Mouse (Mus musculus) embryo, embryonic 11 days (tissue): ENCODE measurements around the gene Pih1d1.

Experiments used
- DNase-seq: peaks from one replicate; pipeline ENCODE4 v3.0.0-alpha.2; 2015

Pih1d1 gene

DNA sequence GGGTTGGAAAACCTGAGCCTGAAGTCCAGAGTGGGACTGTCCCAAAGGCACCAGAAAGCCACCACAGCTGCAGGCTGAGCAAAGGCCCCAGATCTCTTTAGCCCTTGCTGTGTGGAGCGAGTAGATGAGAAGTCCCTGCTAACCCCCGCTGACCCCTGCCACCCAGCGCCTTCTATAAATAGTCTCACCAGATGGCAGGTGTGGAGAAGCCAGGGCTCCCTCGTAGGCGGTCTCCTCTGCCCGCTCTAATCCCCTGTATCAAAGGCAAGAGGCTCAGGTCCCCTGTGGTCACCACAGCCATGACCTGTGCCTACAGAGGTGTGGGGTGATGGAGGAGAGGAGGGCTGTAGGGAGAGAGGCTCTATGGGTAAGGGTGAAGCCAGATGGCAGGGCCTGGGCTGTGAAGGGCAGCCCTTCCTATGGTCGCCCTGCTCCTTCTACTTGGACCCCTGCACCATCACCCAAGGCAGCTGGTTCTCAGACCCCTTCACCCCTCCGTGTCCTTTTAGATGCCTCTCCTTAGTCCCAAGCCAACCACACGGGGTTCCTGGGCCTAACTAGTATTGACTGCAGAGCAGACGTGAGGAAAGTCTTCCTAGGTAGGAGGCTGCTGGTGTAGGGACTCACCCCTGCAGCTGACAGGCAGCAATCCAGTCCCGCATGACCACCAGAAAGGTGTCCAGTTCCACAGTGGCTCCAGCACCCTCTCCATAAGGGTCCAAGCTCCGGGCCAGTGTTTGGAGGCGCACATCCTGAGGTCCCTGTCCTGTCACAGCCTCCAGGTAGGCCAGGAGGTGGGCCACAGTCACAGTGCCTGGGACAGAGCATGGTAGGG is 41.5 kb downstream of the Pih1d1 start:
- no peak for DNase-seq

GRCm38 (mm10) chr7:45196176-45196535 is 42.1 kb downstream of the Pih1d1 start:
- no peak for DNase-seq

DNA sequence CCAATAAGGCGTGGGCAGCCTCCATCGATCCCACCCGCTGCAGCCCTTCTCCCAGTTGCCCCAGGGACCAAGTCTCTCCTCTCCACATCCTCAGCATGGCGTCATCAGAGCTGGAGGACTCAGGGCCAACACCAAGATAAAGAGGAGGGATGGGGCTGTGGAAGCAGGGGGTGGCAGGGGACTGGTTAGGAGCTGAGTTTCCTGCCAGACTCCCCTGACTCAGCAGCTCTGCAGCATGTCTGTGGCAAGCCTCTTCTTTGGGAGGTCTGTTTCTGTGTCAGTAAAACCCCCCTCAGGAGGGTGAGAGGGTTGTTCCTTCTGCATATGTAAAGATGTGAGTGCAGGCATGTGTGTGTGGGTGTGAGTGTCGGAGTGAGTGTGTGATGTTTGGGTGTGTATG is 42.9 kb downstream of the Pih1d1 start:
- DNase-seq, result no peak

GRCm38 (mm10) chr7:45198435-45198834 is 44.3 kb downstream of the Pih1d1 start:
- peak; percentile 83 for DNase-seq

DNA sequence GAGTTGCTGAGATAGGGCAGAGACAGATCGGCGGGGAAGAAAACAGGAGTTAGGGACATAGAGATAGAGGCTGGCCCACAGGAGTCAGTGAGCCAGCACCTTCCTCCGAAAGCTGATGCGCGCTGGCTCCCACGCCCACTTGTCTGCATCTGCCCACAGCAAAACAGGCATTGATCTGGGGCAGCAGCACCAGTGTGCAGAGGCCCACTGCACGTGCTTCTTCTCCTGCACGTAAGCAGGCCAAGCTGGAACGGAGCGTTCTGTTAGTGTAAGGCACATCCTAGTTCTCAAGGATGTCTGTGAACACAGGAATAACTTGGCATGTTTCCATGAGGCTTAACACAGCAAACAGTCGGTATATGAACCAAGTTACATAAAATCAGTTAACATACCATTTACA is 44.9 kb downstream of the Pih1d1 start:
- DNase-seq, result no peak

DNA sequence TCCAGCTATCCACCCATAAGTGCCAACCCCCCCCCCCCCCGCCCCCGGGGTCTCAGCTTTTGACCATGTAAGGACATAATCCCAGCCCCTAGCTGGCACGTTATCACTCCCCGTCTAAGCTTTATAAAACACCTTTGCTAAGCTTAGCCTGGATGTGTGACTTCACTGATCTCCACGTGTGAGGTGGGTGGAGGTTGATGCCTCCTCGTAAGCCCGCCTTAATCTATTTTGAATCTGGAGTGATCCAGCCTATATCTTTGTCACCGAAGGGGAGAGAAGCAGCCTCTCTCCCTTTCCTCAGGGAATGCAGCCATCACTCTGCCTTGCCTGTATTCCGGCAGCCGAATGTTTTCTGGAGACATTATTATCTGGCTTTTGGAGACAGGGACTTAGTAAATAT is 48.6 kb downstream of the Pih1d1 start:
- no peak for DNase-seq

DNA sequence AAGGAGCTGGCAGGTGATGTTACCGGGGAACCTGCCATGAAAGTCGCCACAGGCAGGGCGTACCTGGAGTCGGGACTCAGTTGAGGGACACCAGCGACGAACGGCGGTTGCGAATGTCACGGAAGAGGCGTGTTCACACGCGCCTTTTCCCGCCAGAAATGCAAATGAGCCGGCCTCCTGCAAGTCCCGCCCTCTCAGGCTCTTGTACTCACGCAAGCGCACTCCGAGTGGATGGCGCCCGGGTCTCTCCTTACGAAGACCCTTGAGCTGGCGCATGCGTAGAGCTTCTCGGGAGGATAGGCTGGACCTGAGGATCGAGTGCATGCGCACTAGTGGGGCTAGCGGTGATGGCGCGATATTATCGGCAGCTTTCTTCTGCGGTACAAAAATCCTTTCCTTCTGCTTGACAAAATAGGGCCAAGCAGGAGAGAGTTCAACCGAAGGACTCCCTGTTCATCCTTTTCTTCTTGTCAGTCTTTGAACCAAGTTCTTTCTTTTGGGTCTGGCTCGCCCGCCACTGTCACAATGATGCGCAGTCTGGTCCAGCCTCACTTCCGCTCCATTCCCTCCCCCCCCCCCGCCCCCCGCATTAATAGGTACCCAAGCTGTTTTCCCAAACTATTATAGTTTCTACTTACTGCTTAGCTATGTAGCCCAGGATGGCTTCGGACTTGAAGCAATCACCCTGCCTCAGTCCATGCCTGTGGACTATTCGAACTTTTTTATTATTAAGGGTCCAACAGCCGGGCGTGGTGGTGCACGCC is 50.5 kb downstream of the Pih1d1 start, which contains the start of gene Ccdc155:
TSS of gene Ccdc155 (minus strand) at position 513 of the 764 bp plus-strand sequence.
- peak; percentile 100 for DNase-seq

DNA sequence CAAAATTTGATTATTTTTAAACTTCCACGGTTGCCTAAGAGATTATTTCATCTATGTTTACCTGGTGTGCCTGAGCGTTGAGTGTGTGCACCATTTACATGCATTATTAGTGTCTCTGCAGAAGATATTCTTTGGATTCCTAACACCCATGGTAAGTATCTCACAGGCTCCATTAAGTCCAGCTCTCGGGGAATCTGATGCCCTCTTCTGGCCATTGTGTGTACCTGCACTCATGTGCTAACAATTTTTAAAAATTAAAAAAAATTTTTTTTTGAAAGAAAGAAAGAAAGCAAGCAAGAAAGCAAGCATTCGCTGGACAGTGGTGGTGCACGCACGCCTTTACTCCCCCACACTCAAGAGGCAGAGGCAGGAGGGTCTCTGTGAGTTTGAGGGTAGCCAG is 54.2 kb downstream of the Pih1d1 start:
- DNase-seq, result no peak
